Mouse (Mus musculus) CH12.LX (cell line): ENCODE measurements around the gene Scd4. TPM values are rescaled to one million over a fixed set of nuclear protein-coding genes. Genes with fewer than 3 reads are reported as not detected.

Experiments used
- DNase-seq: peaks from one replicate; pipeline ENCODE4 v3.0.0-alpha.2; 2013; ENCODE audit errors: extremely low read depth
- H3K27ac ChIP-seq: 2 replicates; pipeline ENCODE4 v1.5.1; 2012; ENCODE audit warnings: low read depth, mild to moderate bottlenecking, control low read depth, moderate library complexity; ENCODE audit not compliant: insufficient read depth
- H3K27me3 ChIP-seq: replicated peaks from 2 replicates; pipeline ENCODE3; 2012; ENCODE audit warnings: inconsistent platforms
- H3K36me3 ChIP-seq, 2 experiments: replicated peaks in 1 of 2; 2 replicates each; pipeline versions ENCODE3 to v1.6.1; 2012; ENCODE audit warnings: inconsistent platforms in 1 of 2, low read length in 1 of 2, mild to moderate bottlenecking in 1 of 2, mixed read lengths in 1 of 2, moderate library complexity in 1 of 2; ENCODE audit not compliant: control insufficient read depth in 1 of 2, insufficient read depth in 1 of 2
- H3K4me1 ChIP-seq, 2 experiments: 2 replicates each; pipeline ENCODE4 v1.6.1; 2012; ENCODE audit warnings: inconsistent platforms in 1 of 2, moderate library complexity in 1 of 2; ENCODE audit not compliant: insufficient read depth in 2 of 2, control insufficient read depth in 1 of 2
- H3K4me2 ChIP-seq: 2 replicates; pipeline ENCODE4 v1.6.1; 2012; ENCODE audit warnings: low read depth, mild to moderate bottlenecking, control low read depth; ENCODE audit not compliant: poor library complexity, insufficient read depth, severe bottlenecking
- H3K4me3 ChIP-seq, 3 experiments: fragments of 150-350 bp in 1 of 3; sonication (generic) in 1 of 3; replicated peaks in 1 of 3; 2 replicates each; pipeline versions ENCODE3 to v1.5.1; 2011 to 2012; ENCODE audit warnings: low read depth in 2 of 3, low read length in 2 of 3, mild to moderate bottlenecking in 2 of 3, moderate library complexity in 2 of 3, control low read depth in 1 of 3, improper control_type of control experiment in 1 of 3, inconsistent platforms in 1 of 3, mixed read lengths in 1 of 3; ENCODE audit not compliant: poor library complexity in 1 of 3
- H3K79me2 ChIP-seq: replicated peaks from 2 replicates; pipeline ENCODE4 v1.6.1; 2012; ENCODE audit warnings: mild to moderate bottlenecking, moderate library complexity; ENCODE audit not compliant: control insufficient read depth, poor library complexity, insufficient read depth, severe bottlenecking; ENCODE audit errors: extremely low read depth
- H3K9ac ChIP-seq: 2 replicates; pipeline ENCODE4 v1.6.1; 2012; ENCODE audit warnings: low read depth, mild to moderate bottlenecking, control low read depth, moderate library complexity; ENCODE audit not compliant: insufficient read depth
- H3K9me3 ChIP-seq: replicated peaks from 2 replicates; pipeline ENCODE3; 2012; ENCODE audit warnings: low read length, inconsistent platforms, mixed read lengths
- CHD1 ChIP-seq: IDR thresholded peaks from 2 replicates; pipeline ENCODE4 v1.6.1; 2012; ENCODE audit warnings: low read depth, low read length, improper control_type of control experiment, inconsistent platforms
- CTCF ChIP-seq, 2 experiments: IDR thresholded peaks in 1 of 2; conservative IDR thresholded peaks in 1 of 2; 2 replicates each; pipeline ENCODE4 v1.5.1; 2011 to 2012; ENCODE audit warnings: low read depth in 2 of 2, low read length in 2 of 2, improper control_type of control experiment in 1 of 2, inconsistent platforms in 1 of 2, mild to moderate bottlenecking in 1 of 2, moderate library complexity in 1 of 2
- E2F4 ChIP-seq: IDR thresholded peaks from 2 replicates; pipeline ENCODE4 v1.6.1; 2011; ENCODE audit warnings: low read depth, low read length, improper control_type of control experiment; ENCODE audit not compliant: insufficient replicate concordance
- EP300 ChIP-seq: IDR thresholded peaks from 2 replicates; pipeline ENCODE4 v1.6.1; 2011; ENCODE audit warnings: low read length, improper control_type of control experiment
- ETS1 ChIP-seq: conservative IDR thresholded peaks from 2 replicates; pipeline ENCODE4 v1.6.1; 2012; ENCODE audit warnings: low read depth, mild to moderate bottlenecking, inconsistent platforms, low read length, improper control_type of control experiment, moderate library complexity
- HCFC1 ChIP-seq: IDR thresholded peaks from 2 replicates; pipeline ENCODE4 v1.6.1; 2012; ENCODE audit warnings: low read depth, mild to moderate bottlenecking, inconsistent platforms, low read length, improper control_type of control experiment
- JUND ChIP-seq: conservative IDR thresholded peaks from 2 replicates; pipeline ENCODE4 v1.6.1; 2011; ENCODE audit warnings: low read depth, low read length, improper control_type of control experiment
- KAT2A ChIP-seq: IDR thresholded peaks from 2 replicates; pipeline ENCODE4 v1.6.1; 2012; ENCODE audit warnings: low read length, improper control_type of control experiment, inconsistent platforms; ENCODE audit not compliant: insufficient replicate concordance
- MAFK ChIP-seq: IDR thresholded peaks from 2 replicates; pipeline ENCODE4 v1.6.1; 2011; ENCODE audit warnings: low read length, improper control_type of control experiment; ENCODE audit not compliant: insufficient replicate concordance
- MAX ChIP-seq: IDR thresholded peaks from 2 replicates; pipeline ENCODE4 v1.6.1; 2011; ENCODE audit warnings: low read length, improper control_type of control experiment
- MAZ ChIP-seq: IDR thresholded peaks from 2 replicates; pipeline ENCODE4 v1.6.1; 2012; ENCODE audit warnings: low read depth, mild to moderate bottlenecking, inconsistent platforms, low read length, improper control_type of control experiment, moderate library complexity
- MEF2A ChIP-seq: IDR thresholded peaks from 2 replicates; pipeline ENCODE4 v1.6.1; 2014; ENCODE audit warnings: low read depth, mild to moderate bottlenecking, inconsistent platforms, low read length, improper control_type of control experiment, borderline replicate concordance
- MXI1 ChIP-seq: IDR thresholded peaks from 2 replicates; pipeline ENCODE4 v1.6.1; 2011; ENCODE audit warnings: mild to moderate bottlenecking, low read depth, low read length, improper control_type of control experiment
- PAX5 ChIP-seq: IDR thresholded peaks from 2 replicates; pipeline ENCODE4 v1.6.1; 2012; ENCODE audit warnings: low read length, inconsistent platforms, mixed read lengths
- RAD21 ChIP-seq: IDR thresholded peaks from 2 replicates; pipeline ENCODE4 v1.6.1; 2011; ENCODE audit warnings: low read depth, mild to moderate bottlenecking, low read length, improper control_type of control experiment, moderate library complexity
- SIN3A ChIP-seq: IDR thresholded peaks from 2 replicates; pipeline ENCODE4 v1.6.1; 2012; ENCODE audit warnings: low read length, improper control_type of control experiment, inconsistent platforms
- SMC3 ChIP-seq: IDR thresholded peaks from 2 replicates; pipeline ENCODE4 v1.6.1; 2011; ENCODE audit warnings: low read depth, low read length, improper control_type of control experiment
- TBP ChIP-seq: conservative IDR thresholded peaks from 2 replicates; pipeline ENCODE4 v1.6.1; 2011; ENCODE audit warnings: low read depth, low read length, improper control_type of control experiment
- TCF12 ChIP-seq: IDR thresholded peaks from 2 replicates; pipeline ENCODE4 v1.6.1; 2014; ENCODE audit warnings: low read depth, mild to moderate bottlenecking, inconsistent platforms, low read length, improper control_type of control experiment
- UBTF ChIP-seq: IDR thresholded peaks from 2 replicates; pipeline ENCODE4 v1.6.1; 2012; ENCODE audit warnings: low read depth, mild to moderate bottlenecking, inconsistent platforms, low read length, improper control_type of control experiment, moderate library complexity
- USF1 ChIP-seq: IDR thresholded peaks from 2 replicates; pipeline ENCODE4 v1.6.1; 2014; ENCODE audit warnings: low read depth, mild to moderate bottlenecking, inconsistent platforms, low read length, improper control_type of control experiment
- USF2 ChIP-seq: conservative IDR thresholded peaks from 2 replicates; pipeline ENCODE4 v1.6.1; 2011; ENCODE audit warnings: low read depth, low read length, improper control_type of control experiment
- ZMIZ1 ChIP-seq: IDR thresholded peaks from 2 replicates; pipeline ENCODE4 v1.6.1; 2012; ENCODE audit warnings: low read depth, mild to moderate bottlenecking, inconsistent platforms, low read length, improper control_type of control experiment
- ZNF384 ChIP-seq: IDR thresholded peaks from 2 replicates; pipeline ENCODE4 v1.6.1; 2012; ENCODE audit warnings: low read depth, low read length, improper control_type of control experiment, inconsistent platforms
- dilution Hi-C: fragments of 300-500 bp; cut with MboI; formaldehyde crosslinking; loops from 2 replicates; pipeline ENCODE4 v1.14.3; 2020; ENCODE audit warnings: low sequenced_read_pairs; ENCODE audit not compliant: extremely low pct_unique_long_range_greater_than_20kb, extremely low pct_ligation_motif_present
- in situ Hi-C: fragments of 300-500 bp; cut with MboI; formaldehyde crosslinking; loops from 3 replicates; pipeline ENCODE4 v1.14.3; 2019; ENCODE audit warnings: low sequenced_read_pairs, low pct_ligation_motif_present, low pct_unique_long_range_greater_than_20kb, mixed read lengths
- polyA plus RNA-seq: library from polyadenylated mRNA; unstranded; fragments of >175 nt; gene quantifications from 2 replicates; pipeline ENCODE4 v1.2.1, GENCODE M21; 2012; ENCODE audit warnings: low read depth; ENCODE audit not compliant: insufficient read length
- total RNA-seq, 2 experiments: library from RNA; depleted of rRNA; stranded (reverse); fragments of 300-350 nt in 1 of 2; fragments of >200 nt in 1 of 2; gene quantifications; 2 replicates each; pipeline ENCODE4 v1.2.3; 2012 to 2014

Gene Scd4
- total and polyA plus RNA-seq, 3 experiments: 0.11 TPM; not detected in 2

- DNase-seq: no peak
- H3K79me2 ChIP-seq: no peaks in the 10 kb centered on the region
- dilution Hi-C loops: no loop called here
These were observed 15.5 kb upstream of the Scd4 start for GRCm38 (mm10) chr19:44317391-44317790.

DNA sequence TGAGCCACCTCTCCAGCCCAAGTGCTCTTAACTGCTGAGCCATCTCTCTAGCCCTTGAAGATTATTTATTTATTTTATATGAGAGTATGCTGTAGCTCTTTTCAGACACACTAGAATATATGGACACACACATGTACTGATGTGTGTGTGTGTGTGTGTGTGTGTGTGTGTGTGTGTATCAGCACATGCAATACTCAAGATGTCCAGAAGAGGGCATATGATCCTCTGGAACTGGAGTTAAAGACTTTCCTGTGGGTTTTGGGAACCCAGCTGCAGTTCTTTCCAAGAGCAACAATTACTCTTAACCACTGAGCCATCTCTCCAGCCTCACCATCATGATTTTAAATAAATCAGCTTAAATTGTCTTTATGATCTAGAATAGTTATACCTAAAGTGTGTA lies 14.3 kb upstream of the Scd4 start:
- dilution Hi-C loops: no loop called here
- H3K9ac ChIP-seq: no peak overlapping the region
- DNase-seq: no peak
- no peak overlapping the region for H3K4me2 ChIP-seq
- peaks cover 0 to 3% of the 10 kb centered on the region in 2 experiments for H3K36me3 ChIP-seq
- no peak overlapping the region for H3K4me3 ChIP-seq
- H3K9me3 ChIP-seq: peaks cover 3% of the 10 kb centered on the region
- no peak for TF ChIP-seq USF2
- no peak for TF ChIP-seq ZNF384
- no peak for TF ChIP-seq USF1
- peak in 1 of 2 experiments; percentile 22; a peak in 1 of 4 replicates for TF ChIP-seq CTCF (conservative IDR thresholded peaks at IDR 0.05 in 1 of 2, IDR thresholded peaks at IDR 0.05 in 1 of 2; ENCODE audit: low read depth in 2 of 2, low read length in 2 of 2)
- H3K4me1 ChIP-seq: no peaks in the 10 kb centered on the region
- in situ Hi-C loops: no loop called here
- H3K79me2 ChIP-seq: no peaks in the 10 kb centered on the region
- no peaks in the 10 kb centered on the region for H3K27me3 ChIP-seq
- no peak overlapping the region for H3K27ac ChIP-seq

More at GRCm38 (mm10) chr19:44317391-44317790, 15.5 kb upstream of the Scd4 start:
- H3K4me2 ChIP-seq: no peak overlapping the region
- peaks cover 0 to 3% of the 10 kb centered on the region in 2 experiments for H3K36me3 ChIP-seq
- H3K9me3 ChIP-seq: peaks cover 3% of the 10 kb centered on the region
- no peak overlapping the region for H3K4me3 ChIP-seq
- TF ChIP-seq JUND (no peak), MXI1 (no peak), SMC3 (no peak), RAD21 (no peak), MAZ (no peak)
- H3K27me3 ChIP-seq: no peaks in the 10 kb centered on the region
- no peaks in the 10 kb centered on the region for H3K4me1 ChIP-seq
- in situ Hi-C loops: no loop called here
- no peak overlapping the region for H3K27ac ChIP-seq
- H3K9ac ChIP-seq: no peak overlapping the region

DNA sequence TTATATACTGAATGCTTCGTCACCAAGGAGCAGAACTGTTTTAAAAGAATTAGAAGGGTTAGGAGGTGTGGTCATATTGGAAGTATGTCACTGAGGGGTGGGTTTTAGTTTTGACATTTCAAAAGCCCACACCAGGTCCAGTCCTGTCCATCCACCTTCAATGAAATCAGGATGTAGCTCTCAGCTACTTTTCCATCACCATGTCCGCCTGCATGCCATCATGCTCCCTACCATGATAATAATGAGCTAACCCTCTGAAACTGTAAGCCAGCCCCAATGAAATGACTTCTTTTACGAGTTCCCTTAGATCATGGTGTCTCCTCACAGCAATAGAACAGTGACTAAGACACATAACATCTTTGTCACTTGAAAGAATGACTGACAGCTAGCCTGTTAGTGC lies 12.6 kb upstream of the Scd4 start:
- Histone ChIP-seq H3K27me3 (no peaks in the 10 kb centered on the region), H3K27ac (no peak overlapping the region), H3K4me2 (no peak overlapping the region), H3K79me2 (no peaks in the 10 kb centered on the region), H3K36me3 (no peaks in the 10 kb centered on the region), H3K4me3 (no peak overlapping the region), H3K9me3 (peaks cover 3% of the 10 kb centered on the region), H3K4me1 (no peaks in the 10 kb centered on the region), H3K9ac (no peak overlapping the region)
- DNase-seq: no peak
- in situ Hi-C loops: no loop called here
- TF ChIP-seq MAX (no peak), KAT2A (no peak), ZNF384 (no peak), JUND (no peak), E2F4 (no peak), CTCF (conservative IDR thresholded peaks at IDR 0.05 in 1 of 2, IDR thresholded peaks at IDR 0.05 in 1 of 2; ENCODE audit: low read depth in 2 of 2, low read length in 2 of 2) (no peak), MAFK (no peak), SIN3A (no peak), EP300 (no peak), ETS1 (no peak), UBTF (no peak), MAZ (no peak), HCFC1 (no peak), MEF2A (no peak), TCF12 (no peak), CHD1 (no peak), TBP (no peak), RAD21 (no peak), ZMIZ1 (no peak), PAX5 (no peak)
- dilution Hi-C loops: no loop called here
